ENCODE assay signal across 10 mouse cellular contexts in genomic region chr7:31055883-31056282, GRCm38 (mm10). TPM values are rescaled to one million over a fixed set of nuclear protein-coding genes. Genes with fewer than 3 reads are reported as not detected.
DNase-seq lines count a peak whose midpoint lies in the region; ATAC-seq lines count a peak whose summit lies in the region.
"Had no signal": no experiment of that assay in that cellular context is flagged by ENCODE, and none has a peak within 500 bp of the region (broad histone marks: within the 10 kb centered on the region; RNA-seq: fewer than 3 reads in every experiment).

No protein-coding gene starts in this region.

- H3K9ac ChIP-seq in heart, embryonic 15.5 days = no peak overlapping the region
- no peak overlapping the region for H3K9ac ChIP-seq in liver, embryonic 11.5 days (ENCODE audit: low read depth, low read length)

- no peak for ATAC-seq in heart, embryonic 15.5 days (replicated peaks; ENCODE audit: insufficient number of reproducible peaks, insufficient read depth, low FRiP score, low read depth)
- ATAC-seq in liver, embryonic 11.5 days (replicated peaks; ENCODE audit: low FRiP score) = no peak

- peaks cover 39% of the 10 kb centered on the region for H3K27me3 ChIP-seq in heart, embryonic 10.5 days (ENCODE audit: insufficient read depth, poor library complexity, severe bottlenecking)
- peaks cover 25% of the 10 kb centered on the region for H3K27me3 ChIP-seq in heart, embryonic 15.5 days
- peaks cover 38% of the 10 kb centered on the region for H3K27me3 ChIP-seq in liver, embryonic 11.5 days (replicated peaks; ENCODE audit: control insufficient read depth, insufficient read depth, low read length)

- H3K4me1 ChIP-seq in heart, embryonic 10.5 days = peaks cover 58% of the 10 kb centered on the region
- peaks cover 55% of the 10 kb centered on the region for H3K4me1 ChIP-seq in heart, embryonic 15.5 days (replicated peaks)
- H3K4me1 ChIP-seq in liver, embryonic 11.5 days (replicated peaks; ENCODE audit: control insufficient read depth, insufficient read depth, low read length) = peaks cover 14% of the 10 kb centered on the region

- H3K4me3 ChIP-seq in heart, embryonic 10.5 days = peak overlapping the region; percentile 52; the same call in 1 of the 2 replicates
- no peak overlapping the region for H3K4me3 ChIP-seq in heart, embryonic 15.5 days
- no peak overlapping the region for H3K4me3 ChIP-seq in liver, embryonic 11.5 days (ENCODE audit: low read depth, low read length)

- 31% methylated on average over 1 of the region's 4 CpGs for WGBS in heart, embryonic 10.5 days
- WGBS in heart, embryonic 15.5 days = 22% methylated on average over 3 of the region's 4 CpGs
- WGBS in liver, embryonic 11.5 days = 39% methylated on average over 3 of the region's 4 CpGs

- H3K36me3 ChIP-seq in heart, embryonic 10.5 days = no peaks in the 10 kb centered on the region
- no peaks in the 10 kb centered on the region for H3K36me3 ChIP-seq in heart, embryonic 15.5 days
- H3K36me3 ChIP-seq in liver, embryonic 11.5 days (ENCODE audit: control insufficient read depth, insufficient read depth, low read length) = no peaks in the 10 kb centered on the region
- H3K36me3 ChIP-seq: lung, embryonic 15.5 days had no signal

- H3K9me3 ChIP-seq in heart, embryonic 10.5 days = no peaks in the 10 kb centered on the region
- H3K9me3 ChIP-seq in heart, embryonic 15.5 days (replicated peaks) = no peaks in the 10 kb centered on the region
- no peaks in the 10 kb centered on the region for H3K9me3 ChIP-seq in liver, embryonic 11.5 days (ENCODE audit: control insufficient read depth, low read length)
- H3K9me3 ChIP-seq: lung, embryonic 15.5 days had no signal

- peak overlapping the region; percentile 66 for H3K4me2 ChIP-seq in heart, embryonic 15.5 days
- no peak overlapping the region; the same call in 1 of the 2 replicates for H3K4me2 ChIP-seq in liver, embryonic 11.5 days

- no peak for DNase-seq in heart, embryonic 10.5 days (ENCODE audit: low spot score)
- no peak for DNase-seq in heart, adult 8-10 months (ENCODE audit: low spot score)
- peak; percentile 80 for DNase-seq in adipocyte (ENCODE audit: low spot score)
- DNase-seq in liver, embryonic 11.5 days (ENCODE audit: low spot score) = no peak
- no peak for DNase-seq in spleen, postnatal 4 days (ENCODE audit: low spot score in 2 of 2)
- DNase-seq in layer of hippocampus, adult 8-10 months (ENCODE audit: low spot score in 2 of 2) = no peak
- no peak for DNase-seq in urinary bladder, postnatal 25 days (ENCODE audit: low spot score)

- H3K27ac ChIP-seq in heart, embryonic 10.5 days = peak overlapping the region; percentile 90
- H3K27ac ChIP-seq in heart, embryonic 15.5 days = peak overlapping the region; percentile 97
- peak overlapping the region; percentile 30; the same call in 1 of the 2 replicates for H3K27ac ChIP-seq in liver, embryonic 11.5 days (ENCODE audit: low read depth, low read length)

RNA-seq across cellular contexts. Expression of gene Fxyd1, which starts 1.1 kb away (rescaled TPM):
- polyA plus RNA-seq in heart, embryonic 10.5 days (2016; fragmentation: Nextera tagmentation; extraction: Ambion mirVana) = 167 and 365 TPM in 2 replicates
- total RNA-seq in heart, adult 8-10 months (2022) = 1,000 to 10,000 TPM in 2 of 4 experiments, 100 to 1,000 TPM in 2; 843 to 1,156 (median 1,037) TPM
- polyA plus RNA-seq in heart, embryonic 15.5 days (2015; fragmentation: Nextera tagmentation; extraction: Ambion mirVana) = 950 and 1,236 TPM in 2 replicates
- 23.5 and 35.8 TPM in 2 replicates for polyA plus RNA-seq in liver, embryonic 11.5 days (2014; fragmentation: Nextera tagmentation; extraction: Ambion mirVana)
- total RNA-seq in layer of hippocampus, adult 8-10 months (2022) = 100 to 1,000 TPM in 2 of 4 experiments, 10 to 100 TPM in 2; 80.5 to 263 (median 172) TPM

RNA-seq across cellular contexts. Expression of gene Lgi4, which starts 3.3 kb away (rescaled TPM):
- 0.27 and 0.41 TPM in 2 replicates for polyA plus RNA-seq in heart, embryonic 10.5 days (2016; fragmentation: Nextera tagmentation; extraction: Ambion mirVana)
- total RNA-seq in heart, adult 8-10 months (2022) = 1 to 10 TPM; 2.6 to 3.8 (median 3.4) TPM
- polyA plus RNA-seq in heart, embryonic 15.5 days (2015; fragmentation: Nextera tagmentation; extraction: Ambion mirVana) = 0.25 and 0.39 TPM in 2 replicates
- polyA plus RNA-seq in liver, embryonic 11.5 days (2014; fragmentation: Nextera tagmentation; extraction: Ambion mirVana) = 0.30 and 0.45 TPM in 2 replicates
- total RNA-seq in layer of hippocampus, adult 8-10 months (2022) = 10 to 100 TPM; 38.3 to 64.2 (median 55.9) TPM
- total RNA-seq: common myeloid progenitor, adult 5-6 weeks had no signal

RNA-seq across cellular contexts. Expression of gene Fxyd7, which starts 4.6 kb away (rescaled TPM):
- 0.22 and 1.5 TPM in 2 replicates for polyA plus RNA-seq in heart, embryonic 10.5 days (2016; fragmentation: Nextera tagmentation; extraction: Ambion mirVana)
- 1 to 10 TPM in 2 of 4 experiments, under 1 TPM in 2; 0.49 to 1.5 (median 1.1) TPM for total RNA-seq in heart, adult 8-10 months (2022)
- polyA plus RNA-seq in heart, embryonic 15.5 days (2015; fragmentation: Nextera tagmentation; extraction: Ambion mirVana) = 1.1 and 2.7 TPM in 2 replicates
- polyA plus RNA-seq in liver, embryonic 11.5 days (2014; fragmentation: Nextera tagmentation; extraction: Ambion mirVana) = 1.9 and 2.6 TPM in 2 replicates
- 100 to 1,000 TPM; 103 to 116 (median 108) TPM for total RNA-seq in layer of hippocampus, adult 8-10 months (2022)
- total RNA-seq: common myeloid progenitor, adult 5-6 weeks had no signal

RNA-seq across cellular contexts. Expression of gene Fxyd5, which starts 13.6 kb away (rescaled TPM):
- 24.3 and 26.4 TPM in 2 replicates for polyA plus RNA-seq in heart, embryonic 10.5 days (2016; fragmentation: Nextera tagmentation; extraction: Ambion mirVana)
- 10 to 100 TPM; 22.7 to 35.0 (median 28.4) TPM for total RNA-seq in heart, adult 8-10 months (2022)
- 39.1 and 47.0 TPM in 2 replicates for polyA plus RNA-seq in heart, embryonic 15.5 days (2015; fragmentation: Nextera tagmentation; extraction: Ambion mirVana)
- 28.1 and 31.1 TPM in 2 replicates for polyA plus RNA-seq in liver, embryonic 11.5 days (2014; fragmentation: Nextera tagmentation; extraction: Ambion mirVana)
- total RNA-seq in layer of hippocampus, adult 8-10 months (2022) = 10 to 100 TPM; 27.5 to 36.2 (median 30.7) TPM

RNA-seq across cellular contexts. Expression of gene Fxyd3, which starts 20.6 kb away (rescaled TPM):
- polyA plus RNA-seq in heart, embryonic 10.5 days (2016; fragmentation: Nextera tagmentation; extraction: Ambion mirVana) = 0.53 and 2.0 TPM in 2 replicates
- 1 to 10 TPM in 2 of 4 experiments, under 1 TPM in 2; 0.71 to 4.8 (median 1.6) TPM for total RNA-seq in heart, adult 8-10 months (2022)
- 2.6 and 15.2 TPM in 2 replicates for polyA plus RNA-seq in heart, embryonic 15.5 days (2015; fragmentation: Nextera tagmentation; extraction: Ambion mirVana)
- 1.2 and 1.7 TPM in 2 replicates for polyA plus RNA-seq in liver, embryonic 11.5 days (2014; fragmentation: Nextera tagmentation; extraction: Ambion mirVana)
- total RNA-seq in layer of hippocampus, adult 8-10 months (2022) = 1 to 10 TPM in 3 of 4 experiments, not detected in 1; 1.4 to 2.3 (median 1.6) TPM
- total RNA-seq: common myeloid progenitor, adult 5-6 weeks had no signal

Comparison
In these comparisons a context has a peak if more than half of its experiments do, and no peak if none do; other contexts are left out.
1. H3K27ac ChIP-seq: peak in every context shown above with its lines; median percentile 97 in heart, embryonic 15.5 days; 90 in heart, embryonic 10.5 days; 30 in liver, embryonic 11.5 days.